Mouse (Mus musculus) adrenal gland, postnatal 25 days (tissue): ENCODE data around the gene Tmem236. TPM values are rescaled to one million over a fixed set of nuclear protein-coding genes. Genes with fewer than 3 reads are reported as not detected.

Source experiments
- DNase-seq: peaks from one replicate; pipeline ENCODE4 v3.0.0; 2021; ENCODE audit warnings: mixed read lengths
- long read RNA-seq: library from polyadenylated mRNA; stranded (forward); transcript quantifications from one replicate; pipeline ENCODE4 v2.0.0, GENCODE M21; 2021
- total RNA-seq: library from RNA; stranded (reverse); gene quantifications from 2 replicates; pipeline ENCODE4 v1.2.3, GENCODE M21; 2021

The Tmem236 gene
- 0.18 TPM in 1 of 2 replicates, not detected in the other for total RNA-seq
- long read RNA-seq, result 0 reads

DNA sequence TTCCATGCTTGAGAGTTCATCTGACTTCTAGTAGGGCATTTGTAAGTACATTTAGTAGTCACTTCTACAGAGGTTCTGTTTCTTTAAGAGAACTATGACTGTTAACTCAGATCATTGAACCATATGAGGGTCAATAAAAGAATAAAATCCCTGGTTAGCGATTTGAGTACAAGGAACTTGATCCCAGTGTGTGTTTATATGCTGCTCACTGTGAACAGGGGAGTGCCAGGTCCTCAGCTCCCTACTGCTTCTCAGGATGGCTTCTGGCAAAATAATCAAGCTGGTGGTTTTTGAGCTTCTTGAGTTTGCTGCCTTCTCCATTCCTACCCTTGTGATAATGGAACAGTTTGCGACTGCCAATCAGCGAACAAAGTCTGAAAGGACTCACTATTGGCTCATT, at the start of gene Tmem236:
Gene Tmem236, plus strand, starts transcription at position 190 of the 400 bp plus-strand sequence.
- DNase-seq, result no peak

GRCm38 (mm10) chr2:14126387-14126786, 47.9 kb upstream of the Tmem236 start:
- DNase-seq, result no peak

GRCm38 (mm10) chr2:14127629-14128028, 46.7 kb upstream of the Tmem236 start:
- DNase-seq, result no peak

DNA sequence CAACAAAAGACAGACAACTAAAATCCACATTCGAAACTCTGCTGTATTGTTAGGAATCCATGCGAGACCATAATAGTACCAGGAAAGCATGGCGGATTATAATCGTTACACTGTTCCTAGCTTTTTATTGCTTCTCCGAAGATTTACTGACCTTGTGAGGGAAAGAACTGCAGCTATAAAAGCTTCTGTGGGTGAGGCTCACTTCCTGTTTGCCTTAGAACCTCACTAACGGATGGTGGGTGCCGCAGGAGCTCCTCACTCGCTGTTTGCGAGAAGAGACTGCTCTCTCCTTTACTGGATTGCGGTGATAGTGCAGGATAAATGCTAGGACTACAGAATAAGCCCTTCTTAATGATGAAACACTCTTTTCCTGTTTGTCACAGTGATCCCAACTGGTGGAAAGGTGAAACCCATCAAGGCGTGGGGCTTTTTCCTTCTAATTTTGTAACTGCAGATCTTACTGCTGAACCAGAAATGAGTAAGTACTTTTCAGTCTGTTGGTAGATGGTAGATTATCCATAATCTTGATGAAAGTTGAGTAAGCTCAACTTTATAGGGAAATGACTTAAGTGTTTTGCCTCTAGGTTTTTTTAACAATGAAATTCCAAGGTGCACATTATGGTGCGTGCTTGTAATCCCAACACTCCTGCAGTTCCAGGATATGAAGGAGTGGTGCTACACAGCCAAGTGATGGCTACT, 43.5 kb upstream of the Tmem236 start:
- DNase-seq, result no peak

- DNase-seq, result no peak
Observed at GRCm38 (mm10) chr2:14132468-14133326, 41.6 kb upstream of the Tmem236 start.

GRCm38 (mm10) chr2:14136906-14137305, 37.4 kb upstream of the Tmem236 start:
- no peak for DNase-seq

DNA sequence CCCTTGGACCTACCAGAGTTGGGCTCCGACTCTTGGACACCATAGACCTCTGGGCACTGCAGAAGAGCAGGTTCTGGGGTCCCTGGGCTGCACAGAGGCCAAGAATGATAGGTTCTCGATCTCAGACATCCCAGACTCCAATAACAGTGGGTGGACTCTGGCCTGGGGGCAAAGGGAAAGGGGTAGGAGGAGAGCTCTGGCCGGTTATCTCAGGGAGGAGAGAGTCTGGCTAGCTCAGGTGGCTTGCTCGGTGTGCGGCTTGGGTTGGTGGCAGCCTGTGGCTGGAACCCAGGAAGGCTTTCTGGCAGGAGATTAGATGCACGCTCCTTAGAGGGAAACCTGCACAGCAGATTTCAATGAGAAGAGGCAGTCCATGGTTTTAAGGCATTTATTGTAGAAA, 34.7 kb upstream of the Tmem236 start:
- no peak for DNase-seq

DNA sequence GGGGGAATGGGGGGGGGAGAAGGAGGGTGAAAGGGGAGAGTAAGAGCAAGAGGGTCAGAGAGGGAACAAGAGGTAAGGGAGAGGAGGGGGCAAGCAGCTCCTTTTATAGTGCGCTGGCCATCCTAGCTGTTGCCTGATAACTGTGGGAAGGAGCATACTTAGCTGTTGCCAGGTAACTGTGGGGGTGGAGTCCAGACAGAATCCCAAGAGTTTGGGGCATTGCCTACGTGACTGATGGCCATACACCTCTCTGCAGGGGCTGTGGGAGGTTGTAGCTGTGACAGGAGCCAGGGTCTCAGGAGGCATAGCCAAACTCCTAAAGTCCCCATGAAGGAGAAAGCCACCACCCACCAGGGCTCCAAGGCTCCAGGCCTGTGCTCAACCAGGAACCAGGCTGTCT, 34.3 kb upstream of the Tmem236 start:
- no peak for DNase-seq

DNA sequence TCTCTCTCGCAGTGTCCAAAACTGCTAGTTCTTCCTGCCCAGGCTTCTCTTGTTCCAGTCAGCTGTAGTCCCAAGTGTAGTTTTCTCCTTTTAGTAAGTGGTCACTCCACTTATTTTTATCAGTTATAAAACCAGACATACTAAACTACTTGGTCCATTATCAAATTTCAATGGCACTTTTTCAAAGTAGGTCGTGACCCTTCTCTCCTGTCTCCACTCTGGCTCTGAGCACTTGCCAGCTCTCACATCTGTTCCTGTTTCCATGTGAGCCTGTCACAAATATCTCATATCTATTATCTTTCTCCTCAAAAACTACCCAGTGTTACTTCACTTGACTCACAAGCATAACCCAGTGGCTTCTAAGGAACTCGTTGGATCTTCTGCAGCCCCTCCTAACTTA, 29.0 kb upstream of the Tmem236 start:
- no peak for DNase-seq

DNA sequence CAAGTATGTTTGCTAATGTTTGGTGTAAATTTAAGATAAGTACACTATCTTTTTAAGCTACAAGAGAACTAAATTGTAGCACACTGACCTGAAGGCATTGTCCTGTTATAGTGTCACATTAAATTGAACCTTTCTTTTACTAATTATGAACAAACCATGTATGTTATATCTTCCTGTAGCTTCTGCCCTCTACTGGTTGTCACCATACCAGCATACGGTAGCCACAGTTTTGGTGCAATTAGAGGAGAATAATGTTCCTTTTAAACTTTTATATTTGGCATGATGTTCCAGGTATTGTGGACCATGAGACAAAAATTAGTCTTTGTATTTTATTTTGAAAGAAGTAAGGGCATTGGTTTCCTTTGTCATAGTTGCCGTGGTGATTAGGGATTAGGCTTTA, 27.4 kb upstream of the Tmem236 start:
- DNase-seq, result no peak

- no peak for DNase-seq
Observed at GRCm38 (mm10) chr2:14150829-14151228, 23.5 kb upstream of the Tmem236 start.

GRCm38 (mm10) chr2:14151854-14152253, 22.5 kb upstream of the Tmem236 start:
- DNase-seq, result no peak

DNA sequence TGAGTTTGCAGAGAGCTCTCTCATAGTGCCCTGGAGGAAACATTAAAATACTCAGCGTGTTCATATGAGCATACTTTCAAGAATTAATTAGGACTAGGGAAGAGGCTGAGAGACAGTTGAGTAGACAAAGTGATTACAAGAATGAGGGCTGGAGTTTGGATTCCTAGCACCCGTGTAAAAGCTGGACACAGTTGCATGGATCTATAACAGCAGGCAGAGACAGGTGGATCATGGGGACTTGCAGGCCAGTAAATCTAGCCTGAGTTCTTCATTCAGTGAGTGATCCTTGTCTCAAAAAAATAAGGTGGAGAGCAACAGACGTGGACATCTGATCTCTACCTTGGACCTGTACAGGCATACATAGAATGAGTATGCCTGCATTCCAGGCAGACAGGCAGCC, 15.3 kb upstream of the Tmem236 start:
- no peak for DNase-seq

DNA sequence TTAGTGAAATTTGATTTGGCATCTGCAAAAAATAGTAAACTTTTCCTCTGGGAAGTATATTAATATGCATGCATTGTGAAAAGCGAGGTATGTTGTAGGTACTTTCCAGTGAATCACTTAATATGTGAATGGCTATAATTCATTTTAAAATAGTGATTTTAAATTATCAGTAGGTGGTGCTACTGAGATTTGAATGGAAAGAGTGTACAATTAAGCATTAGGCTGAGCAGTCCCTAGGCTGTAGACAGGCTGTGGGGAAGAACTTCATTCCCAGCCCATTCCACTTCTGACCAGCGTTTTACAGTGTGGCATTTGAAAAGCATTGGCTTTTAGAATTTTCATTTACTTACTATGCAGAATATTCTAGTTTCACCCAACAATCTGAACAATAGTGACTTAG, 14.6 kb upstream of the Tmem236 start:
- DNase-seq, result no peak

DNA sequence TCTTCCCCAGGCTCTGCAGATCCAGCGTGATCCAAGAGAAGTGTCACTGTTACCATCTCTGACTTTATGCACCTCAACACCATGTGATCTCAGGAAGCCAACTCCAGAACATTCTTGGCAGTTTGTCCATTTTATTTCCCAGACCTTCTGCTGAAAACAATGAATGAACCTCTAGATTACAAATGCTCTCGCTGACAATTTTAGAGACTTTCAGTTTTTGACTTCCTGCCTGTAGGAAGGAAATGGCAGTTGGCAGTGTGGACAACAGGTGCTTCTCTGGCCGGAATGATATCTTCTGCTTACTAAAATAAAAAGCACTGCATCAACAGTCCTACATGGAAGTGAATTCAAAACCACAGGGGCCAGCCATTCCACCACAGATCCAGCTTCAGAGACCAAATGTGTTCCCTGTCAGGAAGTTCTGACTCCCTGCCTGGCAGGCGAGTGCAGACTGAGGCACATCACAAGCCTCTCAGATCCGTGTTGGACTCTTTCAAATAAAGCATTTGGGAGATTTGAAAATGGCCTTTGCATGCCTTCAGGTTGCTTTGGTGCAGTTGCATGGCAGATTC, 9.8 kb upstream of the Tmem236 start:
- DNase-seq, result no peak

- no peak for DNase-seq
Observed at GRCm38 (mm10) chr2:14165066-14165465, 9.3 kb upstream of the Tmem236 start.

GRCm38 (mm10) chr2:14165618-14166344, 8.5 kb upstream of the Tmem236 start:
- no peak for DNase-seq

DNA sequence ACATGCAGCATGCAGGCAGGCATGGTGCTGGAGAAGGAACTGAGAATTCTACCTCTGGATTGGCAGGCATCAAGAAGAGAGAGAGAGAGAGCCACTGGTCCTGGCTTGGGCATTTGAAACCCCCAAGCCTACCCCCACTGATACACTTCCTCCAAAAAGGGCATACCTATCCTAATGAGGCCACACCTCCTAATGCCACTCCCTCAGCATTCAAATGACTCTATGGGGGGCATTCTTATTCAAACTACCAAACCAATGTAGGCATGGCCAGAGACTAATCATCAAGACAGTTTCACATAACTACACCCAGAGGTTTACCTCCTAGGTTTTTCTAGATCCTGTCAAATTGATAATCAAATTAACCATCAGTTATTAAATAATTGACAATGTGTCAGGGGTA, 6.6 kb upstream of the Tmem236 start:
- DNase-seq, result no peak

DNA sequence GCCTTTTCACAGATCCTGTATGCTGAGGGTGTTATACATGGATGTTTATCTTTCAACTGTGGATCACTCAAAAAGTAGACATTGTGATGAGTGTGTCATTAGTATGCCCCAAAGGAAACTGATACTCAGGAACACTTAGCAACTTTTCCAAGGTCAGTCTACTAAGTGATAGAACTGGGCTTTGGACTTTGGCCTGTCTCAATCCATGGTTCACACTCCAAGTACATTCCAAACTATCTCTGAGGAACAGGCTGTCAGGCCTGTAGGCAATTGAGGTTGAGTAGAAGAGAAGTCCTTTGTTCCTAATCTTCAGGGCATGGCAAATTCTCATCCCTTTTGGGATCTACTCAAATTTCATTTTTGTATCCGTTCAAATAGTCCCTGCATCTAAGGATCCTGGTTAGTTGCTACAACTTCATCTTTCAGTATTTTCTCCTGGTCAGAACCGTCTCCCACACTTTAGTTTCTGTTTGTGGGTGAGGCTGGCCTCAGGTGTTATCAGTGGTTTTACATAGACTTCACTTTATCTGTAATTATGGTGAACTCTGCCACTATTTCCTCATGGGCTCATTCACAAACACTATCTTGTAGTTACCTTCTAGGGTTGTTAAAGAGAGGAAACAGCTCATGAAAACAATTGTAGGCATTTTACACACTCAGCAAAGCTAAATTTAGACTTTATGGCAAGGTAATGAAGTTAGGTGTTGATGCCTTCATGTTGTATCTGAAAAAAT, 2.3 kb downstream of the Tmem236 start:
- DNase-seq, result no peak

- no peak for DNase-seq
Observed at GRCm38 (mm10) chr2:14184375-14184774, 10.1 kb downstream of the Tmem236 start.

- no peak for DNase-seq
Observed at GRCm38 (mm10) chr2:14190684-14191083, 16.4 kb downstream of the Tmem236 start.

DNA sequence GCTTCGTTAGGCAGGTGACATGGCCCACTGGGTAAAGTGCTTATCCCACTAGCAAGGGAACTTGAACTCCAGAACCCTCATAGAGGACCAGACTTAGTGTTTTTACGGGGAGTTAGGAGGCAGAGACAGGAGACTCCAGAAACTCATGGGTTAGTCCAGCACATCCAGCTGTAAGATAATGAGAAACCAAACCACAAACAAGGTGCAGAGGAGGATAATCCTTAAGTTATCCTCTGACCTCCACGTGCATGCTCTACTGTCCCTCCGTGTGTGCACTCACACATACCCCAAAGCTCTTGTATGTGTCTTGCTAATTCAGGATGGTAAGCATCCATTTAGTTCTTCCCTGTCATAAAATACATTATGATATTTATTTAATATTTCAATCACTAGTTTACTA, 17.3 kb downstream of the Tmem236 start:
- no peak for DNase-seq
